Mouse (Mus musculus) natural killer cell, adult 2 months (primary cell): Measurements from ENCODE around the gene Pphln1.

ENCODE experiments used
- DNase-seq, 2 experiments: peaks; one replicate each; pipeline ENCODE4 v3.0.0; 2022; ENCODE audit warnings: low spot score in 2 of 2

The Pphln1 gene

GRCm38 (mm10) chr15:93539415-93539814, 141.3 kb downstream of the Pphln1 start:
- DNase-seq: no peak
